Mouse (Mus musculus) left cerebral cortex, adult 11 months (tissue): ENCODE data around the gene Axin1.
"Not testable (repeated sequence)": the region's sequence is repeated elsewhere in the genome, so short reads cannot be mapped to it uniquely, and the experiment has no call there.

Experiments
- DNase-seq: peaks from one replicate; pipeline ENCODE4 v3.0.0; 2022; ENCODE audit warnings: low spot score

Axin1 gene

GRCm38 (mm10) chr17:26119766-26120710 lies 18.4 kb upstream of the Axin1 start:
- DNase-seq: no peak

DNA sequence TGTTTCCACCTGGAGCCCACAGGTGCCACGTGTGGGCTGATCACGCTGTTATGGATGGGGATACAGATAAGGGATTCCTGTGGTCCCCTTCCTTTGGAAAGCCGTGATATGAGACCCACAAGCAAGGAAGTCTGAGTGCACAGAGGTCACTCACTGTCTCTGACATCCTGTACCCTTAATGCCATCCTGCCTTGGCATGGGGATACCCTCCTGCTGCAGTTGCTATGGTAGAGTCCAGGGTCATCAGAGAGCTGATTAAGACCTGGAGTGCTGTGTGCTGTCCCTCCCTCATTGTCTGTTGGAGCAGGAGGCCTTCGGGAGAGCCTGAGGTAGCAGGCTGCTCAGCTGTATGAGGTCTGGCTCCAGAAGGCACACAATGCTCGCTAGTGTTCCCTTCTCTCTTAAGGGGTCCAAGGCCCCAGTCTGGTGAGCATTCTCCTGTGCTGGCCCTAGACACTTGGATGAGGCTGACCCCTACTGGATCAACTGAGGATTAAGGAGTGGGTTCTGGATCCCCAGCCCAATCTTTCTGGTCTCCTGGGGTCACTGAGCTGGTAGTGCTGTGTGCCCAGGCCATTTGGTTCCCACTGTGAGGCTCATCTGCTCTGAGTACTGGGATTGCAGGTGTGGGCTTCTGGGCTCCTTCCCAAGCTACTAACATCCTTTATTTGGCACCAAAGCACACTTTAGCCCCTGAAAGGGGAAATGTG lies 15.9 kb upstream of the Axin1 start:
- no peak for DNase-seq

GRCm38 (mm10) chr17:26123267-26123684 lies 15.2 kb upstream of the Axin1 start, which contains the start of gene Mrpl28:
TSS of gene Mrpl28 (plus strand) at chr17:26123500.
- DNase-seq: peak; percentile 76

DNA sequence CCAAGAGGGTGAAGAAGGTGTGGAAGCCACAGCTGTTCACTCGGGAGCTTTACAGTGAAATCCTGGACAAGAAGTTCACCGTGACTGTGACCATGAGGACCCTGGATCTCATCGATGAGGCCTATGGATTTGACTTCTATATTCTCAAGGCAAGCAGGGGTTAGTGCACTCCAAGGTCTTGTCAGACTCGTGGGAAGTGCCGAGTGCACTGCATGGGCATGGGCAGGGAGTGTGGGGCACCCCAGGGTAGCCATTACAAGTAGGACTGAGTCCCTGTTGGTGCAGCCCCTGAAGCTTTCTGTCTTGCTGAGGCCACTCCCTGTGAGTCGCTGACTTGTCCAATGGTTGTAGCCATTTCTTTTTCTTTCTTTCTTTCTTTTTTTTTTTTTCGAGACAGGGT lies 13.9 kb upstream of the Axin1 start:
- no peak for DNase-seq

DNA sequence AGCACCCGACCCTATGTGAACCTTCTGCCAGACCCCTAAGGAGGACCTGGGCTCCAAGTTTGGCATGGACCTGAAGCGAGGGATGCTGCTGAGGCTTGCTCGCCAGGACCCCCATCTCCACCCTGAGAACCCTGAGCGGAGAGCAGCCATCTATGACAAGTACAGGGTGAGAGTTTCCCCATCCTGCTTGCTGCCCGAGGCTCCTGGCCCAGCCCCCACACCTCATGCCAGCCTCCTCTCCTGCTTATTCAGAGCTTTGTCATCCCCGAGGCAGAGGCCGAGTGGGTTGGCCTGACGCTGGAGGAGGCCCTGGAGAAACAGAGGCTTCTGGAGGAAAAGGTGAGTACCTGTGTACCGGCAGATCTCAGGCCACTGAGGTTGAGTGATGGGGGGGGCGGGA lies 13.3 kb upstream of the Axin1 start:
- DNase-seq: no peak

DNA sequence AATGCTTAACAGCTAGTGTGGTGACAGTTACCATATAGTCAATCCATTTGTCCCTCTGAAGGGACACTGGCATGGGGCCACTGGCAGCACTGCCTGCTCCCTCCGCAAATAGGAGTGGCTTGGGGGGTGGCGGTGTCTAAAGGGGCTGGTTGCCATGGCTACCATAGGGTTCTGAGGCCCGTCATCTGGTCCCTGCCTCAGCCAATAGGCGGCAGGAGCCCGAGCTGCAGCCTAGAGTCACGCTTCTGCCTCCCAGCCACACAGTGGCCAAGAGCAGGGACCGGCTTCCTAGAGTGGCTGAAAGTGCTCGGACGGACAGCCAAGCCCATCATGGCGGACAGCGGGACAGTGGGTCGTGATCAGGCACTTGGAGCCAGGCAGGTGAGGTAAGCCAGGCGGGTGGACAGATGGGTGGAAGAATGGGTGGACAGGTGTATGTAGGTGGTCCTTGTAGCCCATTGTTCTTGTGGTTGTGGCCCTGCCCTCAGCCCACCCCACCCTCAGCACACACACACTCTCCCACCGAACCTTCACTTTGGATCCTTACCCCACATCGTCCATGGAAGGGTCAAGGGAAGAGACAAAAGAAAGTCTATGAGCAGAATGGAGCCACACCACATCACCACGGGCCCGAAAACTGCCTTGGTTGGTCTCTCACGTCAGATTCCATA lies 7.3 kb upstream of the Axin1 start:
- DNase-seq: no peak

DNA sequence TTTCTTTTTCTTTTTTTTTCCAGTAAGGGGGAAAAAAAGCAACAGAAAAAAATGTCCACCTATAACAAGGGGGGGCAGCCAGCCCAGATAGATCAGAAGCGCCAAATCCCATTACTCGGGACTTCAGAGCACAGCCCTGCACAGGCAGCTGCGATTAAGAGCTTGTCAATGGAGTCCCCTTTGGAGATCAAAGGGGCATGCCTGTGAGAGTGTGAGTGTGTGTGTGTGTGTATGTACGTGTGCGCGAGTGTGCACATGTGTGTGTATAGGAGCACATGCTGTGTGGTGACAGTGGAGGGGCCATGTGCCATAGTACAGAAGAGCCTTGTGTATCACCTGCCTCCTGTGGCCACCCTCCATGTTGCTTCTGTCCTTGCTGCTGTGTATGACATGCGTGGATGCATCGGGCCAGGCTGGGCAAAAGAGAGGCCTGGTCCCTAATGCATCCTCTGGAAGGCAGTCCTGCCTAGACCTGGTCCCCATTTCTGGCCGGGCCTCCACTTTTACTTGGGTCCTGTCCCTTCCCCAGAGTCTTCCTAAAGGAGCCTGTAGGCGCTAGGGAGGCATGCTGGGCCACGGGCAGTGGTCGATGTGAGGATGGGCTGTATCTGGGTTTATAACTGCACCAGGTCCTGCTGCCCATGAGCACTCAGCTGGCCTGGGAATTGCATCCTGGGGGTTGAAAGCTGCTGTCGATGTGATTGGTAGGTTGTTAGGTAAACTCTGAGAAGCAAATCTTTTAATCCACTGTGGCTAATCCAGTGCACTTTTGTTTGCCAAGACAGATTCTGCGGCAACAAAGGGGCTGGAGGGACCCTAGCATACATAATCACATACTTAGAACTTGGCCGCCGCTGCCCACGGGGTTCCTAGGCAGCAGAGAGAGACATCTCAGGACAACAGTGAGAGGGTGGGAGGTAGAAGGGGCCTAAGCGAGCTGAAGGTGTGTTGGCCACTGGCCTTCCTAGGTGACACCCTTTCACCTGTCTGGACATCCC lies 6.3 kb upstream of the Axin1 start:
- no peak for DNase-seq

- no peak for DNase-seq
These were observed 1.3 kb upstream of the Axin1 start for GRCm38 (mm10) chr17:26137106-26137750.

GRCm38 (mm10) chr17:26137751-26138130 lies 747 bp upstream of the Axin1 start:
- DNase-seq: no peak

GRCm38 (mm10) chr17:26138901-26139381 lies 453 bp downstream of the Axin1 start:
- DNase-seq: no peak

GRCm38 (mm10) chr17:26142796-26143195 lies 4.3 kb downstream of the Axin1 start:
- DNase-seq: no peak

DNA sequence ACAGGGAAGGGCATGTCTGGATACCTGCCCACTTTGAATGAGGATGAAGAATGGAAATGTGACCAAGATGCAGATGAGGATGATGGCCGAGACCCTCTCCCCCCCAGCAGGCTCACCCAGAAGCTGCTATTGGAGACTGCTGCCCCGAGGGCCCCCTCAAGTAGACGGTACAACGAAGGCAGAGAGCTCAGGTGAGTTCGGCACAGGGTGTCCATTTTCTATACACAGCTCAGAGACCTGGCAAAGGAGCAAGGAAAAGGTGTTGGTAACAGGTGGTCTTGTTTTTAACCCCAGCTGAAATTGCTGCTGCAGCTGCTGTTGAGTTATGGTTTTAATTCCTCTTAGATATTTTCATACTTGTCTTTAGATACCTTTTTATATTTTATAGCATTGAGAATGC lies 4.9 kb downstream of the Axin1 start:
- DNase-seq: no peak

- no peak for DNase-seq
These were observed 10.6 kb downstream of the Axin1 start for GRCm38 (mm10) chr17:26149056-26149455.

DNA sequence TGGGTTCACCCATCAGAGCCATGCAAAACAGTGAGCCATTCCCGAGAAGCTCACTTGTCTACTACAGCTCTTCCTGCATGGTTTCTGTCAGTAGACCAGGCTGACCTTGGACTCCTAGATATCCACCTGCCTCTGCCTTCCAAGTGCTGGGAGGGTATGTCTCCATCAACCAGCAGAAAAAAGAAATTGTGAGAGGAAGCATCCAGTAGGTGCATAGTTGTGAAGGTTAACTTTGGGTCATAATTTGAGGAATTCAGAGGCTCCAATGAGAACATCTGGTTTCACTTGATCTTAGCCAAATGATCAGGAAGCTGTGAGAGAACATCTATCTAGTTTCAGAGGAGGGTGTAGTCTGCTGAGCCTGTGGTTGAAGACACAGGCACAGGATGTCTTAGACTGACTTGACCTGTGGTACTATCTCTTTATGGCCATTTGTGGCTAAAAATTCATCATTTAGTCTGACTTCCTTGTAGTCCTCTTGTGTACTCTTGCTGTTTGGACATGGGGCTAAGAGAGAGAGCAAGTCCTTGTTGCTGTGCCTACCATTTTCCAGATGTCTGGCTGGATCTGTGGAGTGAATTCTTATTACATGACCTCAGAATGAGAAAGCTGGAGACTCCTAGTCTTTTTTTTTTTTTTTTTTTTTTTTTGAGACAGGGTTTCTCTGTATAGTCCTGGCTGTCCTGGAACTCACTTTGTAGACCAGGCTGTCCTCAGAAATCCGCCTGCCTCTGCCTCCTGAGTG lies 13.6 kb downstream of the Axin1 start:
- no peak for DNase-seq

DNA sequence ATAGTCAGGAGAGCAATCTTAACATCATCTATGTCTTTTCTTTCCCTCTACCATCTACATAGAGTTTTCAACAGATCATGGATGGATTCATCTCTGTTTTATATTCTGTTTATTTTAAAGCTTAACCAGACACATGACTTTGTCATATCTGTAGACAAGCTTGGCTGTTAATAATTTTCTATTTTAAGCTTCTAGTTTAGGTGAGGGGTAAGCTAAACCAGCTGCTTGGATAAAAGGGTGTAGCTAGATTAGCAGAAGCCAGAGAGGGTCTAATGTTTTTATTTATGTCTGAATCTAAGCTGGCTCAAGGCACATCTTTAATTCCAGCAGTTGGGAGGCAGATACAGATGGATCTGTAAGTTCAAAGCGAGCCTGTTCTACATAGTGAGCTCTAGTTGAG lies 24.2 kb downstream of the Axin1 start:
- no peak for DNase-seq

DNA sequence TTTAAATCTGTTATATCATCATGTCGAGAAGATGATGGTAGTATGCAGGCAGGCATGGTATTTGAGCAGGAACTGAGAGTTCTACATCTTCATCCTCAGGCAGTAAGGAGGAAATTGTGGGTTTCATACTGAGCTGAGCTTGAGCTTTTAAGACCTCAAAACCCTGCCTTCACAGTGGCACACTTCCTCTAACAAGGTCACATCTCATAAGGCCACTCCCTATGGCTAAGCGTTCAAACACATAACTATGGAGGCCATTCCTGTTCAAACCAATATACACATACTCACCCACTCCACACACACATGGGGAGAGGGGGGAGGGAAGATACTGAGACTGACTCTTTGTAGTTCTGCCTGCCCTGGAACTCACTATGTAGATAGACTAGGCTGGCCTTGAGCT lies 29.6 kb downstream of the Axin1 start:
- no peak for DNase-seq

GRCm38 (mm10) chr17:26175248-26175647 lies 36.8 kb downstream of the Axin1 start:
- DNase-seq: not testable (repeated sequence)

- DNase-seq: no peak
These were observed 40.1 kb downstream of the Axin1 start for GRCm38 (mm10) chr17:26178611-26179010.

GRCm38 (mm10) chr17:26181179-26181578 lies 42.7 kb downstream of the Axin1 start:
- no peak for DNase-seq

- no peak for DNase-seq
These were observed 49.1 kb downstream of the Axin1 start for GRCm38 (mm10) chr17:26187592-26187991.
